Mouse (Mus musculus) kidney, postnatal 0 days (tissue): Measurements from ENCODE around the gene Prss36. TPM values are rescaled to one million over a fixed set of nuclear protein-coding genes. Genes with fewer than 3 reads are reported as not detected.
A peak's percentile ranks its signal among the peaks of the same experiment; 100 is the strongest.

Source experiments
- ATAC-seq: fragments of 200-750 bp; cut with Nextera tagmentation; replicated peaks from 2 replicates; pipeline ENCODE4 v1.8.0; 2017; ENCODE audit warnings: low read depth, moderate number of reproducible peaks, moderate TSS enrichment, moderate library complexity; ENCODE audit not compliant: low FRiP score
- DNase-seq: peaks from one replicate; pipeline ENCODE4 v3.0.0-alpha.2; 2016; ENCODE audit warnings: low spot score
- H3K27ac ChIP-seq: fragments of 300-500 bp; sonication (generic); 2 replicates; pipeline ENCODE4 v1.5.1; 2014; ENCODE audit warnings: mild to moderate bottlenecking
- H3K27me3 ChIP-seq: fragments of 300-500 bp; sonication (generic); 2 replicates; pipeline ENCODE4 v1.6.1; 2014; ENCODE audit warnings: low read length, mixed read lengths; ENCODE audit not compliant: insufficient read depth
- H3K36me3 ChIP-seq: fragments of 300-500 bp; sonication (generic); 2 replicates; pipeline ENCODE4 v1.6.1; 2014; ENCODE audit warnings: low read length, mixed read lengths; ENCODE audit not compliant: insufficient read depth
- H3K4me1 ChIP-seq: fragments of 300-500 bp; sonication (generic); replicated peaks from 2 replicates; pipeline ENCODE4 v1.6.1; 2014; ENCODE audit warnings: antibody characterized with exemption, low read length, mixed read lengths; ENCODE audit not compliant: insufficient read depth
- H3K4me2 ChIP-seq: fragments of 300-500 bp; sonication (generic); 2 replicates; pipeline ENCODE4 v1.6.1; 2014; ENCODE audit warnings: mild to moderate bottlenecking, low read length, moderate library complexity, mixed read lengths
- H3K4me3 ChIP-seq: fragments of 300-500 bp; sonication (generic); replicated peaks from 2 replicates; pipeline ENCODE4 v1.5.1; 2014; ENCODE audit warnings: low read depth, low read length
- H3K9ac ChIP-seq: fragments of 300-500 bp; sonication (generic); 2 replicates; pipeline ENCODE4 v1.6.1; 2014; ENCODE audit warnings: low read depth, low read length
- H3K9me3 ChIP-seq: fragments of 300-500 bp; sonication (generic); replicated peaks from 2 replicates; pipeline ENCODE4 v1.6.1; 2016; ENCODE audit warnings: low read length, inconsistent platforms, mixed read lengths
- CTCF ChIP-seq: IDR thresholded peaks from 2 replicates; pipeline ENCODE4 v1.5.1; 2016; ENCODE audit warnings: antibody characterized with exemption, low read depth, mild to moderate bottlenecking, moderate library complexity
- WGBS: fragments of 180-500 bp; shearing (Covaris S2); extraction: QIAGEN DNeasy Blood & Tissue Kit; methylation state at CpG from one replicate; pipeline ENCODE4 v1.1.7; 2014; 5-methylcytosine and 5-hydroxymethylcytosine counted together
- polyA plus RNA-seq: library from polyadenylated mRNA; unstranded; fragments of >200 nt; fragmentation: Nextera tagmentation; extraction: Ambion mirVana; gene quantifications from 2 replicates; pipeline ENCODE4 v1.2.1, GENCODE M21; 2015

The Prss36 gene
- polyA plus RNA-seq, 1 experiment from 2014 or later: 13.0 TPM

- H3K9ac ChIP-seq: no peak within 1 kb of the TSS
- no peaks in the 10 kb centered on the region for H3K27me3 ChIP-seq
- no peak within 1 kb of the TSS for H3K4me2 ChIP-seq
- no peak for TF ChIP-seq CTCF
- H3K36me3 ChIP-seq: peaks cover 26% of the 10 kb centered on the region
- DNase-seq: peak; percentile 39
- H3K4me3 ChIP-seq: no peak within 1 kb of the TSS
- H3K9me3 ChIP-seq: no peaks in the 10 kb centered on the region
- ATAC-seq: no peak
- 31% methylated on average over 4 of the region's 4 CpGs for WGBS
- H3K4me1 ChIP-seq: peaks cover 11% of the 10 kb centered on the region; the same call in 1 of the 2 replicates
- 0 out of 2 replicates have a peak within 1 kb of the TSS, but pooled peaks have one; percentile 19 for H3K27ac ChIP-seq
Observed at GRCm38 (mm10) chr7:127890798-127891197, 55.7 kb downstream of the Prss36 start, which contains the start of gene Prss53. Prss53 (minus strand) TSS chr7:127890970.

DNA sequence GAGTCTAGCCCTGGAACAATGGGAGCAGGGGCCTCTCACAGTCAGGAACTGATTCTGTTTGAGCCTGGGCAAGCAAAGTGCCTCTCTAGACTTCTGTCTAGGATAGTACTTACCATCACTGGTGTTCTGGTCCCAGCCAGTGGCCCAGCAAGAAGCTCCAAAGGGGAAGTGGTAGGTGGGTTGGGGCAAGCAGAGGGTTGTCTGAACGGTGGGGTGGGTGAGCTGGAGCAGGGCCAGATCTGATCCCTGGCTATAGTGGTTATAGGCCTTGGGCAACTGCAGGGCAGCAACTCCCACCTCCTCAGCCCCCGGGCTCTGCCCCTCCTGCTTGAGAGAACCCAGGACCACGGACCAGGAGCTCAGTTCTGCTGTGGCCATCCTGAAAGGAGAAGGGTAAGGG is 57.7 kb downstream of the Prss36 start:
- H3K4me2 ChIP-seq: no peak overlapping the region
- TF ChIP-seq CTCF: no peak
- 44% methylated on average over 3 of the region's 3 CpGs for WGBS
- H3K4me3 ChIP-seq: no peak overlapping the region
- no peaks in the 10 kb centered on the region for H3K9me3 ChIP-seq
- no peaks in the 10 kb centered on the region for H3K4me1 ChIP-seq
- DNase-seq: no peak
- no peak overlapping the region for H3K9ac ChIP-seq
- ATAC-seq: no peak
- peaks cover 42% of the 10 kb centered on the region for H3K36me3 ChIP-seq
- no peaks in the 10 kb centered on the region for H3K27me3 ChIP-seq
- H3K27ac ChIP-seq: no peak overlapping the region

GRCm38 (mm10) chr7:127887781-127888180 is 58.7 kb downstream of the Prss36 start:
- H3K4me1 ChIP-seq: no peaks in the 10 kb centered on the region
- H3K27me3 ChIP-seq: no peaks in the 10 kb centered on the region
- H3K9ac ChIP-seq: no peak overlapping the region
- H3K4me2 ChIP-seq: no peak overlapping the region
- DNase-seq (no peak), ATAC-seq (no peak)
- TF ChIP-seq CTCF: no peak
- 82% methylated on average over 3 of the region's 3 CpGs for WGBS
- no peak overlapping the region for H3K4me3 ChIP-seq
- no peaks in the 10 kb centered on the region for H3K9me3 ChIP-seq
- H3K27ac ChIP-seq: no peak overlapping the region
- peaks cover 48% of the 10 kb centered on the region for H3K36me3 ChIP-seq

DNA sequence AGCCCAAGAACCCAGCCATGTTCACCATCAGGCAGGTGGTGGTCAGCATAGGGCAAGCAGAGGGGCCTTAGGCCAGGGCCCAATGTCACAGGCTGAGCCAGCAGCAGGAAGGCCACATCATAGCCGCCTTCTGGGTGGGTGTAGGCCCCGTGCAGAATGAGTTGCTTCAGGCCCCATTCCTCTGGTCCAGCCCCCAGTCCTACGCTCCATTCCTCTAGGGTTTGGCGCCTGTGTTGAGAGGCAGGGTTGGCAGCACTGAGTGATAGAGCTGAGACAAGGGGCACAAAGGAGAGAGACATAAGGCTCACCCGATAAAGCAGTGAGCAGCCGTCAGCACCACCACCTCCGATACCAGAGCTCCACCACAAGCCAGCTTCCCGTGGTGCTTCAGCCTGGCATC is 59.3 kb downstream of the Prss36 start:
- Histone ChIP-seq H3K27me3 (no peaks in the 10 kb centered on the region), H3K4me3 (no peak overlapping the region), H3K4me1 (no peaks in the 10 kb centered on the region), H3K9ac (no peak overlapping the region), H3K4me2 (no peak overlapping the region), H3K9me3 (no peaks in the 10 kb centered on the region), H3K36me3 (peaks cover 49% of the 10 kb centered on the region), H3K27ac (no peak overlapping the region)
- WGBS: 87% methylated on average over 8 of the region's 8 CpGs
- TF ChIP-seq CTCF: no peak
- ATAC-seq: no peak
- no peak for DNase-seq

- 89% methylated on average over 6 of the region's 6 CpGs for WGBS
- DNase-seq: no peak
- H3K4me1 ChIP-seq: no peaks in the 10 kb centered on the region
- no peaks in the 10 kb centered on the region for H3K27me3 ChIP-seq
- no peaks in the 10 kb centered on the region for H3K9me3 ChIP-seq
- no peak for TF ChIP-seq CTCF
- H3K27ac ChIP-seq: no peak overlapping the region; the same call in 1 of the 2 replicates
- no peak overlapping the region for H3K4me2 ChIP-seq
- peaks cover 56% of the 10 kb centered on the region for H3K36me3 ChIP-seq
- no peak for ATAC-seq
- H3K9ac ChIP-seq: no peak overlapping the region
- no peak overlapping the region for H3K4me3 ChIP-seq
Observed at GRCm38 (mm10) chr7:127886551-127886950, 60.0 kb downstream of the Prss36 start.

- 56% methylated on average over 6 of the region's 6 CpGs for WGBS
- Histone ChIP-seq H3K9me3 (no peaks in the 10 kb centered on the region), H3K4me1 (no peaks in the 10 kb centered on the region), H3K4me2 (no peak overlapping the region), H3K9ac (no peak overlapping the region), H3K27ac (no peak overlapping the region), H3K27me3 (no peaks in the 10 kb centered on the region), H3K36me3 (peaks cover 62% of the 10 kb centered on the region), H3K4me3 (no peak overlapping the region)
- ATAC-seq (no peak), DNase-seq (peak; percentile 21)
- TF ChIP-seq CTCF: no peak
Observed at GRCm38 (mm10) chr7:127885951-127886350, 60.6 kb downstream of the Prss36 start.

Other genes with a start within 250 kb of the Prss36 start
- 56.1 and 70.9 TPM in 2 replicates for gene Bcl7c, start 237.8 kb downstream of the Prss36 start, polyA plus RNA-seq
- gene Ctf1, start 234.0 kb downstream of the Prss36 start, polyA plus RNA-seq: 14.5 and 15.9 TPM in 2 replicates
- 0.08 TPM in 1 of 2 replicates, not detected in the other for gene Ctf2, start 214.6 kb downstream of the Prss36 start, polyA plus RNA-seq
- 2.8 and 3.5 TPM in 2 replicates for gene Fbxl19, start 202.2 kb downstream of the Prss36 start, polyA plus RNA-seq
- gene Orai3, start 176.9 kb downstream of the Prss36 start, polyA plus RNA-seq: 27.2 and 30.1 TPM in 2 replicates
- 15.6 and 17.9 TPM in 2 replicates for gene Setd1a, start 170.1 kb downstream of the Prss36 start, polyA plus RNA-seq
- not detected in 2 replicates for gene Gm49388, start 161.1 kb downstream of the Prss36 start, polyA plus RNA-seq
- 28.3 and 28.8 TPM in 2 replicates for gene Hsd3b7, start 146.1 kb downstream of the Prss36 start, polyA plus RNA-seq
- 39.1 and 42.6 TPM in 2 replicates for gene Stx4a, start 122.4 kb downstream of the Prss36 start, polyA plus RNA-seq
- 1.1 and 1.6 TPM in 2 replicates for gene Stx1b, start 122.2 kb downstream of the Prss36 start, polyA plus RNA-seq
- 7.4 and 7.5 TPM in 2 replicates for gene Zfp646, start 70.5 kb downstream of the Prss36 start, polyA plus RNA-seq
- gene Zfp668, start 69.9 kb downstream of the Prss36 start, polyA plus RNA-seq: 12.5 and 13.3 TPM in 2 replicates
- 8.8 and 9.3 TPM in 2 replicates for gene Prss53, start 55.8 kb downstream of the Prss36 start, polyA plus RNA-seq
- gene Gm21974, start 51.3 kb downstream of the Prss36 start, polyA plus RNA-seq: not detected in 2 replicates
- 162 and 165 TPM in 2 replicates for gene Vkorc1, start 51.1 kb downstream of the Prss36 start, polyA plus RNA-seq
- gene Bckdk, start 42.6 kb downstream of the Prss36 start, polyA plus RNA-seq: 120 and 125 TPM in 2 replicates
- 30.9 and 32.2 TPM in 2 replicates for gene Kat8, start 34.2 kb downstream of the Prss36 start, polyA plus RNA-seq
- gene Prss8, start 16.6 kb downstream of the Prss36 start, polyA plus RNA-seq: 125 and 139 TPM in 2 replicates
- 262 and 271 TPM in 2 replicates for gene Fus, start 20.7 kb upstream of the Prss36 start, polyA plus RNA-seq
- 77.5 and 85.2 TPM in 2 replicates for gene Pycard, start 47.1 kb upstream of the Prss36 start, polyA plus RNA-seq
- 0.11 TPM in 1 of 2 replicates, not detected in the other for gene Trim72, start 57.2 kb upstream of the Prss36 start, polyA plus RNA-seq
- 0.66 and 0.79 TPM in 2 replicates for gene Itgam, start 115.9 kb upstream of the Prss36 start, polyA plus RNA-seq
- 0.03 TPM in 1 of 2 replicates, not detected in the other for gene Gm49368, start 116.0 kb upstream of the Prss36 start, polyA plus RNA-seq
- 0.07 and 0.17 TPM in 2 replicates for gene Itgax, start 182.8 kb upstream of the Prss36 start, polyA plus RNA-seq
- gene Itgad, start 207.7 kb upstream of the Prss36 start, polyA plus RNA-seq: not detected in 2 replicates